Mouse (Mus musculus) lung, embryonic 15.5 days (tissue): ENCODE results near the gene Ddx4. TPM values are rescaled to one million over a fixed set of nuclear protein-coding genes. Genes with fewer than 3 reads are reported as not detected.

Source experiments
- ATAC-seq: fragments of 200-750 bp; cut with Nextera tagmentation; 2 replicates; pipeline ENCODE4 v1.8.0; 2017; ENCODE audit warnings: moderate number of reproducible peaks, borderline replicate concordance; ENCODE audit not compliant: low FRiP score, low TSS enrichment; ENCODE audit errors: extremely low read depth
- H3K27ac ChIP-seq: fragments of 300-500 bp; sonication (generic); 2 replicates; pipeline ENCODE4 v1.5.1; 2015; ENCODE audit warnings: moderate library complexity, mild to moderate bottlenecking, inconsistent platforms
- H3K27me3 ChIP-seq: fragments of 300-500 bp; sonication (generic); 2 replicates; pipeline ENCODE4 v1.6.1; 2015; ENCODE audit warnings: inconsistent platforms
- H3K36me3 ChIP-seq: fragments of 300-500 bp; sonication (generic); 2 replicates; pipeline ENCODE4 v1.6.1; 2015; ENCODE audit warnings: inconsistent platforms
- H3K4me1 ChIP-seq: fragments of 300-500 bp; sonication (generic); 2 replicates; pipeline ENCODE4 v1.6.1; 2015; ENCODE audit warnings: inconsistent platforms
- H3K4me2 ChIP-seq: fragments of 300-500 bp; sonication (generic); 2 replicates; pipeline ENCODE4 v1.6.1; 2015; ENCODE audit warnings: inconsistent platforms, mild to moderate bottlenecking, moderate library complexity
- H3K4me3 ChIP-seq: fragments of 300-500 bp; sonication (generic); 2 replicates; pipeline ENCODE4 v1.5.1; 2015; ENCODE audit warnings: mild to moderate bottlenecking, inconsistent platforms
- H3K9ac ChIP-seq: fragments of 300-500 bp; sonication (generic); 2 replicates; pipeline ENCODE4 v1.6.1; 2015; ENCODE audit warnings: inconsistent platforms
- H3K9me3 ChIP-seq: fragments of 300-500 bp; sonication (generic); 2 replicates; pipeline ENCODE4 v1.6.1; 2016; ENCODE audit warnings: inconsistent platforms
- WGBS: fragments of 180-500 bp; shearing (Covaris S2); methylation state at CpG from one replicate; pipeline ENCODE4 v1.1.7; 2015; 5-methylcytosine and 5-hydroxymethylcytosine counted together
- polyA plus RNA-seq: library from polyadenylated mRNA; unstranded; fragments of >200 nt; fragmentation: Nextera tagmentation; extraction: Ambion mirVana; gene quantifications from 2 replicates; pipeline ENCODE4 v1.2.1, GENCODE M21; 2015

The Ddx4 gene
- polyA plus RNA-seq: 0.34 and 0.35 TPM in 2 replicates

GRCm38 (mm10) chr13:112652205-112652604 is at the start of gene Ddx4:
Gene Ddx4 (minus strand): TSS chr13:112652475.
- no peaks in the 10 kb centered on the region for H3K4me1 ChIP-seq
- no peak within 1 kb of the TSS for H3K9ac ChIP-seq
- no peak within 1 kb of the TSS for H3K4me2 ChIP-seq
- no peak within 1 kb of the TSS for H3K4me3 ChIP-seq
- H3K27ac ChIP-seq: no peak within 1 kb of the TSS
- no peaks in the 10 kb centered on the region for H3K36me3 ChIP-seq
- 60% methylated on average over 45 of the region's 45 CpGs for WGBS
- H3K27me3 ChIP-seq: no peaks in the 10 kb centered on the region
- ATAC-seq: no peak
- H3K9me3 ChIP-seq: no peaks in the 10 kb centered on the region

- no peaks in the 10 kb centered on the region for H3K36me3 ChIP-seq
- no peak for ATAC-seq
Observed at GRCm38 (mm10) chr13:112701256-112701655, 49.0 kb upstream of the Ddx4 start.

GRCm38 (mm10) chr13:112695526-112696240 is 43.4 kb upstream of the Ddx4 start:
- ATAC-seq: no peak
- H3K4me1 ChIP-seq: no peaks in the 10 kb centered on the region
- no peak overlapping the region for H3K27ac ChIP-seq
- no peaks in the 10 kb centered on the region for H3K27me3 ChIP-seq
- H3K9ac ChIP-seq: no peak overlapping the region
- no peaks in the 10 kb centered on the region for H3K9me3 ChIP-seq
- no peak overlapping the region for H3K4me3 ChIP-seq
- WGBS: 96% methylated on average over 8 of the region's 8 CpGs
- H3K36me3 ChIP-seq: no peaks in the 10 kb centered on the region
- no peak overlapping the region for H3K4me2 ChIP-seq

More at GRCm38 (mm10) chr13:112701256-112701655, 49.0 kb upstream of the Ddx4 start:
- Histone ChIP-seq H3K9me3 (no peaks in the 10 kb centered on the region), H3K4me1 (no peaks in the 10 kb centered on the region), H3K9ac (no peak overlapping the region), H3K27me3 (no peaks in the 10 kb centered on the region), H3K4me2 (no peak overlapping the region), H3K27ac (no peak overlapping the region), H3K4me3 (no peak overlapping the region)
- 84% methylated on average over 8 of the region's 8 CpGs for WGBS

GRCm38 (mm10) chr13:112692870-112693553 is 40.7 kb upstream of the Ddx4 start:
- Histone ChIP-seq H3K36me3 (no peaks in the 10 kb centered on the region), H3K4me3 (no peak overlapping the region), H3K4me2 (no peak overlapping the region), H3K9ac (no peak overlapping the region), H3K27ac (no peak overlapping the region), H3K27me3 (no peaks in the 10 kb centered on the region), H3K9me3 (no peaks in the 10 kb centered on the region), H3K4me1 (no peaks in the 10 kb centered on the region)
- WGBS: 87% methylated on average over 10 of the region's 10 CpGs
- ATAC-seq: no peak

- no peaks in the 10 kb centered on the region for H3K27me3 ChIP-seq
- no peak overlapping the region for H3K27ac ChIP-seq
- no peak overlapping the region for H3K4me2 ChIP-seq
- H3K9ac ChIP-seq: no peak overlapping the region
- 41% methylated on average over 2 of the region's 2 CpGs for WGBS
- no peaks in the 10 kb centered on the region for H3K36me3 ChIP-seq
- no peak for ATAC-seq
- no peaks in the 10 kb centered on the region for H3K9me3 ChIP-seq
- H3K4me1 ChIP-seq: no peaks in the 10 kb centered on the region
- H3K4me3 ChIP-seq: no peak overlapping the region
Observed at GRCm38 (mm10) chr13:112686155-112686554, 33.9 kb upstream of the Ddx4 start.

GRCm38 (mm10) chr13:112683970-112684369 is 31.7 kb upstream of the Ddx4 start:
- Histone ChIP-seq H3K36me3 (no peaks in the 10 kb centered on the region), H3K27ac (no peak overlapping the region), H3K4me3 (no peak overlapping the region), H3K4me2 (no peak overlapping the region), H3K4me1 (no peaks in the 10 kb centered on the region), H3K9ac (no peak overlapping the region), H3K9me3 (no peaks in the 10 kb centered on the region), H3K27me3 (no peaks in the 10 kb centered on the region)
- WGBS: 58% methylated on average over 6 of the region's 6 CpGs
- ATAC-seq: no peak

GRCm38 (mm10) chr13:112683312-112683711 is 31.0 kb upstream of the Ddx4 start:
- ATAC-seq: no peak
- Histone ChIP-seq H3K4me3 (no peak overlapping the region), H3K27ac (no peak overlapping the region), H3K9ac (no peak overlapping the region), H3K4me1 (no peaks in the 10 kb centered on the region), H3K36me3 (no peaks in the 10 kb centered on the region), H3K9me3 (no peaks in the 10 kb centered on the region), H3K4me2 (no peak overlapping the region), H3K27me3 (no peaks in the 10 kb centered on the region)
- WGBS: 63% methylated on average over 2 of the region's 2 CpGs

- H3K9ac ChIP-seq: no peak overlapping the region
- 82% methylated on average over 4 of the region's 4 CpGs for WGBS
Observed at GRCm38 (mm10) chr13:112678154-112678553, 25.9 kb upstream of the Ddx4 start.

GRCm38 (mm10) chr13:112673899-112674447 is 21.7 kb upstream of the Ddx4 start:
- ATAC-seq: peak; percentile 79
- no peak overlapping the region for H3K4me2 ChIP-seq
- H3K27me3 ChIP-seq: no peaks in the 10 kb centered on the region
- no peaks in the 10 kb centered on the region for H3K9me3 ChIP-seq
- no peak overlapping the region for H3K27ac ChIP-seq
- H3K36me3 ChIP-seq: no peaks in the 10 kb centered on the region
- 11% methylated on average over 9 of the region's 9 CpGs for WGBS
- no peaks in the 10 kb centered on the region for H3K4me1 ChIP-seq
- H3K9ac ChIP-seq: no peak overlapping the region
- H3K4me3 ChIP-seq: no peak overlapping the region

More at GRCm38 (mm10) chr13:112678154-112678553, 25.9 kb upstream of the Ddx4 start:
- Histone ChIP-seq H3K27ac (no peak overlapping the region), H3K36me3 (no peaks in the 10 kb centered on the region), H3K4me3 (no peak overlapping the region), H3K27me3 (no peaks in the 10 kb centered on the region), H3K4me1 (no peaks in the 10 kb centered on the region), H3K4me2 (no peak overlapping the region), H3K9me3 (no peaks in the 10 kb centered on the region)
- ATAC-seq: no peak

- no peaks in the 10 kb centered on the region for H3K4me1 ChIP-seq
- ATAC-seq: no peak
- no peak overlapping the region for H3K27ac ChIP-seq
- WGBS: 47% methylated on average over 6 of the region's 6 CpGs
- H3K36me3 ChIP-seq: no peaks in the 10 kb centered on the region
- H3K27me3 ChIP-seq: no peaks in the 10 kb centered on the region
- H3K4me2 ChIP-seq: no peak overlapping the region
- no peak overlapping the region for H3K4me3 ChIP-seq
- no peak overlapping the region for H3K9ac ChIP-seq
- no peaks in the 10 kb centered on the region for H3K9me3 ChIP-seq
Observed at GRCm38 (mm10) chr13:112672797-112673196, 20.5 kb upstream of the Ddx4 start.

GRCm38 (mm10) chr13:112671708-112672107 is 19.4 kb upstream of the Ddx4 start:
- H3K4me3 ChIP-seq: no peak overlapping the region
- no peak overlapping the region for H3K27ac ChIP-seq
- H3K36me3 ChIP-seq: no peaks in the 10 kb centered on the region
- WGBS: 49% methylated on average over 13 of the region's 13 CpGs
- no peak for ATAC-seq
- no peak overlapping the region for H3K9ac ChIP-seq
- H3K9me3 ChIP-seq: no peaks in the 10 kb centered on the region
- H3K4me1 ChIP-seq: no peaks in the 10 kb centered on the region
- no peaks in the 10 kb centered on the region for H3K27me3 ChIP-seq
- H3K4me2 ChIP-seq: no peak overlapping the region

- Histone ChIP-seq H3K4me3 (no peak overlapping the region), H3K36me3 (no peaks in the 10 kb centered on the region), H3K9me3 (no peaks in the 10 kb centered on the region), H3K27me3 (no peaks in the 10 kb centered on the region), H3K27ac (no peak overlapping the region), H3K4me1 (no peaks in the 10 kb centered on the region), H3K4me2 (no peak overlapping the region), H3K9ac (no peak overlapping the region)
- 55% methylated on average over 9 of the region's 9 CpGs for WGBS
- ATAC-seq: no peak
Observed at GRCm38 (mm10) chr13:112667215-112667614, 14.9 kb upstream of the Ddx4 start.
